Mouse (Mus musculus) stomach, postnatal 0 days (tissue): ENCODE measurements around the gene Slco2a1. TPM values are rescaled to one million over a fixed set of nuclear protein-coding genes. Genes with fewer than 3 reads are reported as not detected.

Experiments used
- ATAC-seq: fragments of 200-750 bp; cut with Nextera tagmentation; 2 replicates; pipeline ENCODE4 v1.8.0; 2017; ENCODE audit not compliant: low FRiP score, low TSS enrichment
- DNase-seq: peaks from one replicate; pipeline ENCODE4 v3.0.0-alpha.2; 2016; ENCODE audit warnings: low spot score
- H3K27ac ChIP-seq: fragments of 300-500 bp; sonication (generic); replicated peaks from 2 replicates; pipeline ENCODE4 v1.5.1; 2014; ENCODE audit warnings: mild to moderate bottlenecking, control low read depth
- H3K27me3 ChIP-seq: fragments of 300-500 bp; sonication (generic); 2 replicates; pipeline ENCODE4 v1.6.1; 2014; ENCODE audit warnings: low read length; ENCODE audit not compliant: control insufficient read depth, insufficient read depth
- H3K36me3 ChIP-seq: fragments of 300-500 bp; sonication (generic); 2 replicates; pipeline ENCODE4 v1.6.1; 2014; ENCODE audit warnings: low read length, mixed read lengths; ENCODE audit not compliant: control insufficient read depth, insufficient read depth
- H3K4me1 ChIP-seq: fragments of 300-500 bp; sonication (generic); replicated peaks from 2 replicates; pipeline ENCODE4 v1.6.1; 2014; ENCODE audit warnings: antibody characterized with exemption; ENCODE audit not compliant: control insufficient read depth, insufficient read depth
- H3K4me2 ChIP-seq: fragments of 300-500 bp; sonication (generic); replicated peaks from 2 replicates; pipeline ENCODE4 v1.6.1; 2014; ENCODE audit warnings: low read depth, mild to moderate bottlenecking, control low read depth, moderate library complexity
- H3K4me3 ChIP-seq: fragments of 300-500 bp; sonication (generic); 2 replicates; pipeline ENCODE4 v1.5.1; 2014; ENCODE audit warnings: low read depth, low read length, control low read depth
- H3K9ac ChIP-seq: fragments of 300-500 bp; sonication (generic); 2 replicates; pipeline ENCODE4 v1.6.1; 2014; ENCODE audit warnings: mild to moderate bottlenecking, low read length, control low read depth, mixed read lengths
- H3K9me3 ChIP-seq: fragments of 300-500 bp; sonication (generic); 2 replicates; pipeline ENCODE4 v1.6.1; 2016; ENCODE audit warnings: low read length; ENCODE audit not compliant: control insufficient read depth
- CTCF ChIP-seq: IDR thresholded peaks from 2 replicates; pipeline ENCODE4 v1.5.1; 2016; ENCODE audit warnings: antibody characterized with exemption, low read depth, mild to moderate bottlenecking, moderate library complexity
- EP300 ChIP-seq: optimal IDR thresholded peaks from 2 replicates; pipeline ENCODE3; 2016; ENCODE audit warnings: antibody characterized with exemption
- WGBS: fragments of 180-500 bp; shearing (Covaris S2); extraction: QIAGEN DNeasy Blood & Tissue Kit; methylation state at CpG from one replicate; pipeline ENCODE4 v1.1.7; 2014; 5-methylcytosine and 5-hydroxymethylcytosine counted together
- polyA plus RNA-seq: library from polyadenylated mRNA; unstranded; fragments of >200 nt; fragmentation: Nextera tagmentation; extraction: Ambion mirVana; gene quantifications from 2 replicates; pipeline ENCODE4 v1.2.1, GENCODE M21; 2015

The Slco2a1 gene
- polyA plus RNA-seq, 1 experiment from 2014 or later: 22.3 TPM

DNA sequence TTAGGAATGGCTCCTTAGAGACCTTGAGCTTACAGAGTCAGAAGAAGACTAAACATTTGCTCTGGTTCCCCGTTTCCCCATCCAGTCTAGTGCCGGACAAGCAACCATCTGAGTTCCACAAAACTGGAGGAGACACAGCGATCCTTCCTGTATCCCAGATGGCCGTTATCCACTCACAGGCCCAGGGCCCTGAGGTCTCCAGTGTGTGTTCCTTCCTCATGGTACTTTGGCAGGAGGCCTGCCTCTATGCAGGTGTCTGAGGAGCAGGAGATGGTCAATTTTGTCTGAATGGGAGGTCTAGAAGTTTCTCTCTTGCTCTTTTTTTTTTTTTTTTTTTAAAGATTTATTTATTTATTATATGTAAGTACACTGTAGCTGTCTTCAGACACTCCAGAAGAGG, 136.2 kb downstream of the Slco2a1 start:
- TF ChIP-seq EP300 (no peak), CTCF (no peak)
- DNase-seq (no peak), ATAC-seq (no peak)
- H3K27ac ChIP-seq: no peak overlapping the region
- 95% methylated on average over 4 of the region's 4 CpGs for WGBS
- no peaks in the 10 kb centered on the region for H3K27me3 ChIP-seq
- H3K9ac ChIP-seq: no peak overlapping the region
- H3K4me1 ChIP-seq: no peaks in the 10 kb centered on the region
- H3K9me3 ChIP-seq: no peaks in the 10 kb centered on the region
- no peaks in the 10 kb centered on the region for H3K36me3 ChIP-seq
- no peak overlapping the region for H3K4me2 ChIP-seq
- H3K4me3 ChIP-seq: no peak overlapping the region

DNA sequence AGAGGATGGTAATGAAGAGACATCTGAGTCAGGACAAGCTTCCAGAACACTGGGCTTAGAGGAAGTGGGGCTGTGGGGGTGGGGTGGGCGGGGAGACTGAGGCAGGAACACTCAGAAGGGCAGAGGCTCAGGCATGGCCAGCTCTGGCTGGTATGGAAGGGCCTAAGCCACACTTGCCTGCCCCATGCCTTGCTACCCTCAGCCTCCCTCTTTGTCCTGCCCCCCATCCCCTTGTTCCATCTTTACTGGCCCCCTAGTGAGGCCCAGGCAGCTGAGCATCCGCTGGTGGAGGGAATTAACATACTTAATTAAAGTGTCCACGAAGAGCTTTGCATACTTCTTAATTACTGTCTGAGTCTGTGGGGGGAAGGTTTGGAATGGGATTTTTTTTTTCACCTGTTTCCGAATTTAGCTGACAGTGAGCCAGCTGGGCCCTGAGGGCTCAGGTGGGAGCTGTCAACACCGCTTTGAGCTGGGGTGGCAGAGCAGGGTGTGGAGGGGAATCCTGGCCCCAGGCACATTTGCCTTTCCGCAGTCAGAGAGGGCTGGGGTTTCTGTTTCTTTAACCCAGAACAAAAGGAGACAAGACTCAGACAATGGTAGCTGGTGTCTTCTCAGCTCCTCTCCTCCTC, 145.1 kb downstream of the Slco2a1 start:
- Histone ChIP-seq H3K4me3 (no peak overlapping the region), H3K9ac (no peak overlapping the region), H3K9me3 (no peaks in the 10 kb centered on the region), H3K4me2 (no peak overlapping the region), H3K27ac (no peak overlapping the region), H3K4me1 (no peaks in the 10 kb centered on the region), H3K27me3 (no peaks in the 10 kb centered on the region), H3K36me3 (no peaks in the 10 kb centered on the region)
- DNase-seq (no peak), ATAC-seq (no peak)
- 59% methylated on average over 6 of the region's 6 CpGs for WGBS
- TF ChIP-seq CTCF: no peak
- TF ChIP-seq EP300: no peak

- Histone ChIP-seq H3K9me3 (no peaks in the 10 kb centered on the region), H3K9ac (no peak overlapping the region), H3K27me3 (no peaks in the 10 kb centered on the region), H3K36me3 (no peaks in the 10 kb centered on the region), H3K4me1 (no peaks in the 10 kb centered on the region), H3K4me3 (no peak overlapping the region), H3K4me2 (no peak overlapping the region), H3K27ac (no peak overlapping the region)
- DNase-seq: no peak
- no peak for TF ChIP-seq CTCF
- no peak for TF ChIP-seq EP300
- WGBS: 43% methylated on average over 9 of the region's 9 CpGs
- ATAC-seq: 0 out of 2 replicates have a peak, but pooled peaks have one; percentile 31
Observed at GRCm38 (mm10) chr9:103134450-103135030, 146.0 kb downstream of the Slco2a1 start.

DNA sequence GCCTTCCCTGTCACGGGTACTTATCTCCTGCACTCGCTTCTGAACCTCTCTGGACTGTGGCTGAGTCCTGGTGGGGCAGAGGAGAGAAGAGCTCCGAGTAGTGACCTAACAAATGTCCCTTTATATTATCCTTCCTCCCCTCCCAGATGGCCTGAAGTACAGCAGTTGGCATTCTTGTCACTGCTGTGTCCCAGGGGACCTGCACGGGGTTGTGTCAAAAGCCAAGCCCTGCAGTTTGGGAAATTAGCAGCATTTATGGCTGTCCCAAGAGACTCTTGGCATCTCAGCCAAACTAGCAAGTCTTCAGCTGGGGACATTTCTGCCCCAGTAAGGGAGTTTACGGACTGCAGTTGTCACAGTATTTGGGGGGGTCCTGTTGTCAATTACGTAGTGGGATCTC, 151.0 kb downstream of the Slco2a1 start:
- no peak overlapping the region for H3K4me3 ChIP-seq
- no peaks in the 10 kb centered on the region for H3K9me3 ChIP-seq
- no peak for TF ChIP-seq EP300
- no peak for TF ChIP-seq CTCF
- H3K27ac ChIP-seq: no peak overlapping the region
- no peak overlapping the region for H3K9ac ChIP-seq
- no peak for DNase-seq
- no peak overlapping the region for H3K4me2 ChIP-seq
- H3K36me3 ChIP-seq: no peaks in the 10 kb centered on the region
- no peaks in the 10 kb centered on the region for H3K4me1 ChIP-seq
- 77% methylated on average over 6 of the region's 6 CpGs for WGBS
- H3K27me3 ChIP-seq: no peaks in the 10 kb centered on the region
- no peak for ATAC-seq

GRCm38 (mm10) chr9:103140384-103140783, 151.9 kb downstream of the Slco2a1 start:
- 86% methylated on average over 6 of the region's 6 CpGs for WGBS
- H3K4me3 ChIP-seq: no peak overlapping the region
- no peaks in the 10 kb centered on the region for H3K27me3 ChIP-seq
- no peak overlapping the region for H3K4me2 ChIP-seq
- no peak overlapping the region for H3K9ac ChIP-seq
- no peak for TF ChIP-seq EP300
- TF ChIP-seq CTCF: no peak
- H3K36me3 ChIP-seq: no peaks in the 10 kb centered on the region
- H3K27ac ChIP-seq: no peak overlapping the region
- DNase-seq: no peak
- H3K4me1 ChIP-seq: no peaks in the 10 kb centered on the region
- no peaks in the 10 kb centered on the region for H3K9me3 ChIP-seq
- ATAC-seq: no peak

GRCm38 (mm10) chr9:103141266-103141665, 152.8 kb downstream of the Slco2a1 start:
- ATAC-seq (no peak), DNase-seq (no peak)
- no peaks in the 10 kb centered on the region for H3K4me1 ChIP-seq
- no peaks in the 10 kb centered on the region for H3K36me3 ChIP-seq
- TF ChIP-seq EP300: no peak
- no peak for TF ChIP-seq CTCF
- H3K27ac ChIP-seq: no peak overlapping the region
- WGBS: 75% methylated on average over 7 of the region's 7 CpGs
- no peak overlapping the region for H3K4me2 ChIP-seq
- no peak overlapping the region for H3K9ac ChIP-seq
- no peaks in the 10 kb centered on the region for H3K9me3 ChIP-seq
- no peaks in the 10 kb centered on the region for H3K27me3 ChIP-seq
- no peak overlapping the region for H3K4me3 ChIP-seq
